Mouse (Mus musculus) adrenal gland, postnatal 0 days (tissue): ENCODE measurements around the gene Gm11116. TPM values are rescaled to one million over a fixed set of nuclear protein-coding genes. Genes with fewer than 3 reads are reported as not detected.

Source experiments
- polyA plus RNA-seq: library from polyadenylated mRNA; unstranded; fragments of >200 nt; fragmentation: Nextera tagmentation; extraction: Ambion mirVana; gene quantifications from 2 replicates; pipeline ENCODE4 v1.2.1, GENCODE M21; 2015

Gene Gm11116
- polyA plus RNA-seq: not detected in 2 replicates

GRCm38 (mm10) chr5:88111430-88111829 lies at the start of gene Gm11116:
TSS of gene Gm11116 (minus strand) at chr5:88111530.

GRCm38 (mm10) chr5:88153999-88154398 lies 42.7 kb upstream of the Gm11116 start, which contains the start of gene Gm11115:
TSS of gene Gm11115 (minus strand) at chr5:88154099.

GRCm38 (mm10) chr5:88086256-88086655 lies 25.1 kb downstream of the Gm11116 start, which contains the start of gene Smr2:
TSS of gene Smr2 (plus strand) at chr5:88086556.

Other genes starting within 250 kb of the Gm11116 start
- gene Odam, start 226.5 kb downstream of the Gm11116 start, polyA plus RNA-seq: not detected in 2 replicates
- gene Csn3, start 186.0 kb downstream of the Gm11116 start, polyA plus RNA-seq: 0.22 TPM in 1 of 2 replicates, not detected in the other
- not detected in 2 replicates for gene 2310003L06Rik, start 142.1 kb downstream of the Gm11116 start, polyA plus RNA-seq
- gene Gm28434, start 142.0 kb downstream of the Gm11116 start, polyA plus RNA-seq: not detected in 2 replicates
- not detected in 2 replicates for gene Cabs1, start 132.1 kb downstream of the Gm11116 start, polyA plus RNA-seq
- gene Smr3a, start 109.0 kb downstream of the Gm11116 start, polyA plus RNA-seq: not detected in 2 replicates
- gene Smr2, start 25.0 kb downstream of the Gm11116 start, polyA plus RNA-seq: not detected in 2 replicates
- gene Gm11115, start 42.6 kb upstream of the Gm11116 start, polyA plus RNA-seq: not detected in 2 replicates
- gene Gm7714, start 157.4 kb upstream of the Gm11116 start, polyA plus RNA-seq: not detected in 2 replicates
- not detected in 2 replicates for gene Prol1, start 205.8 kb upstream of the Gm11116 start, polyA plus RNA-seq